Mouse (Mus musculus) retina, postnatal 1 day (tissue): ENCODE data around the gene Hist1h4j.

Experiments used
- DNase-seq: peaks from one replicate; pipeline ENCODE4 v3.0.0-alpha.2; 2012

Hist1h4j gene

GRCm38 (mm10) chr13:21727948-21728572 lies 6.8 kb upstream of the Hist1h4j start:
- no peak for DNase-seq

- no peak for DNase-seq
Observed at GRCm38 (mm10) chr13:21729544-21729943, 5.3 kb upstream of the Hist1h4j start.

- peak; percentile 38 for DNase-seq
Observed at GRCm38 (mm10) chr13:21733466-21733865, 1.4 kb upstream of the Hist1h4j start.

GRCm38 (mm10) chr13:21734010-21734905 lies 606 bp upstream of the Hist1h4j start:
- peak; percentile 96 for DNase-seq

- DNase-seq, result no peak
Observed at GRCm38 (mm10) chr13:21745006-21745405, 10.1 kb downstream of the Hist1h4j start.

- DNase-seq, result peak; percentile 63
Observed at GRCm38 (mm10) chr13:21749387-21750158, 14.7 kb downstream of the Hist1h4j start.

- DNase-seq, result peak; percentile 95
Observed at GRCm38 (mm10) chr13:21750159-21751017, 15.5 kb downstream of the Hist1h4j start, which contains the start of gene Hist1h4k. Gene Hist1h4k, minus strand, starts transcription at chr13:21750505.

- DNase-seq, result no peak
Observed at GRCm38 (mm10) chr13:21751417-21751816, 16.6 kb downstream of the Hist1h4j start.

GRCm38 (mm10) chr13:21751827-21752226 lies 17.0 kb downstream of the Hist1h4j start:
- no peak for DNase-seq

- DNase-seq, result no peak
Observed at GRCm38 (mm10) chr13:21752356-21752755, 17.5 kb downstream of the Hist1h4j start.

- DNase-seq, result no peak
Observed at GRCm38 (mm10) chr13:21753051-21753523, 18.2 kb downstream of the Hist1h4j start.

- peak; percentile 98 for DNase-seq
Observed at GRCm38 (mm10) chr13:21753524-21754285, 18.8 kb downstream of the Hist1h4j start, which contains the start of the genes Hist1h2ak and Hist1h2bn. Gene Hist1h2ak, minus strand, starts transcription at chr13:21753827. Gene Hist1h2bn, plus strand, starts transcription at chr13:21754123.

GRCm38 (mm10) chr13:21754294-21755001 lies 19.6 kb downstream of the Hist1h4j start:
- DNase-seq, result peak; percentile 79

- DNase-seq, result no peak
Observed at GRCm38 (mm10) chr13:21755707-21756106, 20.8 kb downstream of the Hist1h4j start.

- peak; percentile 92 for DNase-seq
Observed at GRCm38 (mm10) chr13:21778814-21779766, 44.2 kb downstream of the Hist1h4j start.

- peak; percentile 88 for DNase-seq
Observed at GRCm38 (mm10) chr13:21779767-21780731, 45.2 kb downstream of the Hist1h4j start, which contains the start of gene Hist1h1b. Gene Hist1h1b, minus strand, starts transcription at chr13:21780625.

- DNase-seq, result peak; percentile 11
Observed at GRCm38 (mm10) chr13:21781021-21781555, 46.2 kb downstream of the Hist1h4j start.
